Mouse (Mus musculus): ENCODE measurements at regions not wholly inside any gene's neighbourhood (a gene's known extent, or its start where the extent isn't known, plus 50 kb on each side); places are given as distances from the start of the nearest gene placed in this dataset.
A peak's percentile ranks its signal among the peaks of the same experiment; 100 is the strongest.
"Not testable (repeated sequence)": the region's sequence is repeated elsewhere in the genome, so short reads cannot be mapped to it uniquely, and the experiment has no call there.

DNA sequence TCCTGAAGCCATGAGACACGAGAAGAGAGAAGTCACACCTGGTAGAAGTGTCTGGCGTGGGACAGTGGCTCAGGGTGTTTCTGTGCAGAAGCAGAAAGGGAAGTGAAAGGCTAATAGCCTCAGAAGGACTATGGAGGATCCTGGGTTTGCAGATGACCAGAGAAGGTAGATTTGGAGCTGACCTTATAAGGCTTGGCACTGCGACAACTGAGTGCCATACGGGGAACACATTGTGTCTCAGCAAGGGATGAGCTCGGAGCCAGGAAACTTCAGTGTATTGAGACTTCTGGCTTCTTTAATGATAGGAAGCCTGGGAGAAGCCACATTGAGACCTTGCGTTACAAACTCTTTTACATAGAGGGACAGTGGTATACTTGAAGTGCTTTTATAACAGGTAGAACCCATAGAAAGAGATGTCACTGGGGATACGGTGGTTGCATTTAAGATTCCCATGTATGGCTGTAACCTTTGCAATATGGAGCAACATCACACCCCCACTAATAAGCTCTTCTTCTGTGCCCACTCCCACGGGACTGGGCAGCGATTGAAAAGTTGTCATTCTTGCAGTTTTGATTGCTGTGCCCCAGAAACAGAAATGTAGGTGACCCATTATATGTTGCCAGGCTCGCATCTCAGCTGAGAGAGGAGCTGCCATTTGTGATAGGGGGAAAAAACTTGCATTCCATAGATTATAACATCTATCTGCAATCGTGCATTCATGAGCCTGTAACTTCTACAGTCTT, 61.8 kb upstream of the Dync1i1 start:
- no peaks in the 10 kb centered on the region for H3K27me3 ChIP-seq (ENCODE audit: low read depth, poor library complexity, severe bottlenecking)
- no peak overlapping the region for H3K4me3 ChIP-seq
- no peaks in the 10 kb centered on the region for H3K36me3 ChIP-seq
- H3K4me1 ChIP-seq: no peaks in the 10 kb centered on the region
- no peak overlapping the region for H3K27ac ChIP-seq
- no peaks in the 10 kb centered on the region for H3K9me3 ChIP-seq (replicated peaks)
- DNase-seq (ENCODE audit: low spot score): no peak
- WGBS: 89% methylated on average over 11 of the region's 11 CpGs

- Histone ChIP-seq H3K27ac (no peak overlapping the region), H3K36me3 (no peaks in the 10 kb centered on the region), H3K27me3 (ENCODE audit: low read depth, poor library complexity, severe bottlenecking) (no peaks in the 10 kb centered on the region), H3K9me3 (replicated peaks) (no peaks in the 10 kb centered on the region), H3K4me3 (no peak overlapping the region), H3K4me1 (peaks cover 4% of the 10 kb centered on the region; the same call in 1 of the 2 replicates)
- peak; percentile 87 for DNase-seq (ENCODE audit: low spot score)
- 29% methylated on average over 9 of the region's 9 CpGs for WGBS
Measured at GRCm38 (mm10) chr6:5645150-5645732, 80.2 kb upstream of the Dync1i1 start.

DNA sequence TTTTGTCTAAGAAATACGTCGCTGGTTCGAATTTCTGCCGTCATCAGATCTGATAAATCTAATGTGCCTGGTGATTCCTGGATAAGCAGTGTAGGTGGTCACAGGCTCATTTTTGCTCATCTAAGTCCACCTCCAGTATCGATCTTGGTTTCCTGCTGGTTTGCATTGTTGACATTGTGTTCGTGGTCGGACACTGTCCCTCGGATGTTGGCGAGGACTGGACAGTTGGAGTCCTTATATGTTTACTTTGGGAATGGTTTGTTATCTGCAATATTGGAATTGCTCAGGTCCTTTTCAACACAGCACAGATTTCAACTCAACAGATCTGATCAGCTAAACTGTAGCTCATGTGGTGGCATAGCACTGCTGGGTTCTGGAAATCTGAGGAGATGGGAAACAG, 91.2 kb upstream of the Dync1i1 start:
- Histone ChIP-seq H3K36me3 (no peaks in the 10 kb centered on the region), H3K9me3 (replicated peaks) (no peaks in the 10 kb centered on the region), H3K4me3 (no peak overlapping the region), H3K27ac (no peak overlapping the region), H3K27me3 (ENCODE audit: low read depth, poor library complexity, severe bottlenecking) (no peaks in the 10 kb centered on the region), H3K4me1 (no peaks in the 10 kb centered on the region)
- DNase-seq (ENCODE audit: low spot score): no peak
- 95% methylated on average over 9 of the region's 9 CpGs for WGBS

DNA sequence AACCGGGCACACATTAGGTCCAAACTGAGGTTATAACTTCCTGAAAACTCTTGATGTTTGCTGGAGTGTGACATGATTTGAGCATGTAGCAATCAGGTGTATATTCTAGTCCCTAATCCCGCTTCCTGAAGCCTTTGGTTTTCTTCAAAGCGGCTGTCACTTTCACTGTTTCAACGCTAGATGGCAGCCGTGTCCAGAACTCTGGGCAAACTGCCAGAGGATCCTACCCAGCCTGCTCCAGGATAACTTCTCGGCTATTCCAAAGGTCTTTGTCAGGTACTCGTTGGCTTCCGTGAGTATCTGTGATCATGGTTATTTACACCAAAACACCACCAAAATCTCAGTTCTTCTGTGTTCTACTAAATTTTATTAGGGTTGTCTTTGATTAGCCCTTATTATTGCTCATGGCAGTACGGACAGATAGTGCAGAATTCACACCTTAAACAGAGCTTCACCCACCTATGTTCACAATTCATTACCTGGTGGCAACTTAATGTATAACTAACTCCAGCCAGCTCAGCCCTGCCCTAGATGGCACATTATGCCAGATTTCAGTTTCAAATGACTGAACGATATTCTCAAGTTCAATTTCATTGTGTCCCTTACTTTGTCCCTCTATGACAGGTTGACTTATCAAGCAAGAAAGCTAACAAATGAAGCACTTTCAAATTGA, 92.3 kb upstream of the Dync1i1 start:
- no peaks in the 10 kb centered on the region for H3K27me3 ChIP-seq (ENCODE audit: low read depth, poor library complexity, severe bottlenecking)
- DNase-seq (ENCODE audit: low spot score): peak; percentile 67
- 31% methylated on average over 10 of the region's 10 CpGs for WGBS
- H3K27ac ChIP-seq: no peak overlapping the region
- H3K9me3 ChIP-seq (replicated peaks): no peaks in the 10 kb centered on the region
- no peaks in the 10 kb centered on the region for H3K36me3 ChIP-seq
- no peaks in the 10 kb centered on the region for H3K4me1 ChIP-seq
- H3K4me3 ChIP-seq: no peak overlapping the region

- H3K4me3 ChIP-seq: no peak overlapping the region
- H3K36me3 ChIP-seq: no peaks in the 10 kb centered on the region
- no peak overlapping the region for H3K27ac ChIP-seq
- no peak for DNase-seq (ENCODE audit: low spot score)
- H3K27me3 ChIP-seq (ENCODE audit: low read depth, poor library complexity, severe bottlenecking): no peaks in the 10 kb centered on the region
- H3K4me1 ChIP-seq: no peaks in the 10 kb centered on the region
- 76% methylated on average over 2 of the region's 2 CpGs for WGBS
- no peaks in the 10 kb centered on the region for H3K9me3 ChIP-seq (replicated peaks)
Measured at GRCm38 (mm10) chr6:5624085-5624484, 101.4 kb upstream of the Dync1i1 start.

- no peak for DNase-seq (ENCODE audit: low spot score)
- no peak overlapping the region for H3K4me3 ChIP-seq
- no peaks in the 10 kb centered on the region for H3K27me3 ChIP-seq (ENCODE audit: low read depth, poor library complexity, severe bottlenecking)
- H3K36me3 ChIP-seq: no peaks in the 10 kb centered on the region
- H3K9me3 ChIP-seq (replicated peaks): no peaks in the 10 kb centered on the region
- H3K27ac ChIP-seq: no peak overlapping the region
- WGBS: 95% methylated on average over 3 of the region's 3 CpGs
- no peaks in the 10 kb centered on the region for H3K4me1 ChIP-seq
Measured at GRCm38 (mm10) chr6:5621582-5621981, 103.9 kb upstream of the Dync1i1 start.

- WGBS: 78% methylated on average over 6 of the region's 6 CpGs
- DNase-seq (ENCODE audit: low spot score): no peak
- no peaks in the 10 kb centered on the region for H3K36me3 ChIP-seq
- no peak overlapping the region for H3K4me3 ChIP-seq
- H3K9me3 ChIP-seq (replicated peaks): no peaks in the 10 kb centered on the region
- H3K27me3 ChIP-seq (ENCODE audit: low read depth, poor library complexity, severe bottlenecking): no peaks in the 10 kb centered on the region
- H3K4me1 ChIP-seq: no peaks in the 10 kb centered on the region
- H3K27ac ChIP-seq: no peak overlapping the region
Measured at GRCm38 (mm10) chr6:5594011-5594410, 97.9 kb upstream of the Pdk4 start.

DNA sequence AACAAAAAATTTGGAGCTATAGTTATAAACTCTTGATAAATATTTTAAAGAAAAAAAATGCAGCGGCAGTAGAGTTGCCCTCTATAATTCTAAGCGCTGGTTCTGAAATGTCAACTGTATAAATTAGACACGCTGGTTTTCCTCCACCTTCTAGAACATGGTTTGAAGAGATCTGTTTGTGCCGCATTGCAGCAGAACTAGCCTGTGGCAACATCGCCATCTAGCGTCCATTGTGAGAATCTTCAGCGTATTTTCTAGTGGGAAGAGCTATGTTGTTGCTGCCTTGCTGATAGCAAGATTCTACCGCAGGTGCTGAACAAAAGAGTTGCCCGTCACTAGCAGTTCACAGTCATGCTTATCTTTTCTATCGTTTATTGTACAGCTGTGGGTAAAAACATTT, 93.5 kb upstream of the Pdk4 start:
- Histone ChIP-seq H3K27me3 (ENCODE audit: low read depth, poor library complexity, severe bottlenecking) (no peaks in the 10 kb centered on the region), H3K4me3 (no peak overlapping the region), H3K36me3 (no peaks in the 10 kb centered on the region), H3K4me1 (no peaks in the 10 kb centered on the region), H3K27ac (no peak overlapping the region), H3K9me3 (replicated peaks) (no peaks in the 10 kb centered on the region)
- DNase-seq (ENCODE audit: low spot score): peak; percentile 82
- WGBS: 8% methylated on average over 10 of the region's 10 CpGs

DNA sequence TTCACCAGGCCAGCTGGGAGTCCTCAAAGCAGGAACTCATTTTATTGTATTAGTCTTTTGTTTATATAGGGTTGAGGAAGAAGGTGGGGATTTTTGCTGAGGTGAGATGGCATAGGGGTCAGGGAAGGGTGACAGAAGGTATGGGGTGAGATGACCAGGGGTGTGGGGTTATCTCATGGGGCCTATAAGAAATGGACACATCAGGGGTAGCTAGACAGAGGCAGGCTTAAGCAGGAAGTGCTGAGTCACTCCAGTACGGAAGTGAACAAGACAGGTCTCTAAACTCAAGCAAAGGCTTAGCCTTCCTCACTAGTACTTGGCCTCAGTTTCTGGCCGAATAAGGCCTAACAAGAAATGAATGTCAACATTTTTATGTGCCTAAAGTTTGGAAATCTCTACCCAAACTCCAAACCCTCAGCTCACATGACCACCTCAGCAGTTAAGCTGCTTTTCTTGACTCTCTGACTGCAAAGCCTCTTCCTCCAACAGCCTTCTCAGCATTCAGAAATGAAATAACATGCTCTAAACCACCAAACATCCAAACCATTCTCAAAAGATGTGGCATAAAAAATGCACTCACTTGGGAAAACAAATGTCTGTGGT, 86.9 kb upstream of the Pdk4 start:
- Histone ChIP-seq H3K9me3 (replicated peaks) (no peaks in the 10 kb centered on the region), H3K4me3 (no peak overlapping the region), H3K27me3 (ENCODE audit: low read depth, poor library complexity, severe bottlenecking) (no peaks in the 10 kb centered on the region), H3K36me3 (no peaks in the 10 kb centered on the region), H3K27ac (no peak overlapping the region), H3K4me1 (no peaks in the 10 kb centered on the region)
- DNase-seq (ENCODE audit: low spot score): no peak
- 93% methylated on average over 2 of the region's 2 CpGs for WGBS

GRCm38 (mm10) chr6:5576891-5577290, 80.8 kb upstream of the Pdk4 start:
- not testable (repeated sequence) for H3K27me3 ChIP-seq (ENCODE audit: low read depth, poor library complexity, severe bottlenecking); H3K9me3 ChIP-seq (replicated peaks); DNase-seq (ENCODE audit: low spot score); H3K4me3 ChIP-seq; H3K27ac ChIP-seq; H3K4me1 ChIP-seq; H3K36me3 ChIP-seq
- 86% methylated on average over 2 of the region's 2 CpGs for WGBS

GRCm38 (mm10) chr6:5566582-5566981, 70.5 kb upstream of the Pdk4 start:
- no peak overlapping the region for H3K4me3 ChIP-seq
- no peaks in the 10 kb centered on the region for H3K9me3 ChIP-seq (replicated peaks)
- H3K27ac ChIP-seq: no peak overlapping the region
- no peaks in the 10 kb centered on the region for H3K4me1 ChIP-seq
- 84% methylated on average over 5 of the region's 5 CpGs for WGBS
- no peaks in the 10 kb centered on the region for H3K27me3 ChIP-seq (ENCODE audit: low read depth, poor library complexity, severe bottlenecking)
- DNase-seq (ENCODE audit: low spot score): no peak
- no peaks in the 10 kb centered on the region for H3K36me3 ChIP-seq

DNA sequence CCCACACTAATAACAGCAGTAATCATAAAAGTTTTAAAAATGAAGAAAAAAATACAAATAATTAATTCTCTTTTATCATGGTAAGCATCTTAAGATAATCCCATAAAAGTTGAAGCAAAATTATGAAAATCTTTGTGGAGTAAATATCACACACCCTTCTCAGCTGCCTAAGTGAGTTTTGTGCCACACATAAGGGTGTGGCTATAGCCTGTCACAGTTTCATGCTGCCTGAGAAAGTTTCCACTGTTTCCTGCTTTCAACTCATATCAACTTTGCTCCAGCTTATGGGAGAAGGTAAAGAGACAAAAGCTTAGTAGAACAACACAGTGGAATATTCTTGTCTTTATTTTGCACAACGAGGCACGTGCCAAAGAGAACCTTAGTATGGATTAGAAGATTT, 68.9 kb upstream of the Pdk4 start:
- H3K4me3 ChIP-seq: no peak overlapping the region
- no peaks in the 10 kb centered on the region for H3K9me3 ChIP-seq (replicated peaks)
- no peaks in the 10 kb centered on the region for H3K36me3 ChIP-seq
- H3K27me3 ChIP-seq (ENCODE audit: low read depth, poor library complexity, severe bottlenecking): no peaks in the 10 kb centered on the region
- 87% methylated on average over 2 of the region's 2 CpGs for WGBS
- no peak overlapping the region for H3K27ac ChIP-seq
- no peaks in the 10 kb centered on the region for H3K4me1 ChIP-seq
- DNase-seq (ENCODE audit: low spot score): no peak

GRCm38 (mm10) chr6:5553703-5554394, 57.7 kb upstream of the Pdk4 start:
- WGBS: 79% methylated on average over 4 of the region's 4 CpGs
- H3K27ac ChIP-seq: no peak overlapping the region
- DNase-seq (ENCODE audit: low spot score): no peak
- no peaks in the 10 kb centered on the region for H3K9me3 ChIP-seq (replicated peaks)
- no peaks in the 10 kb centered on the region for H3K27me3 ChIP-seq (ENCODE audit: low read depth, poor library complexity, severe bottlenecking)
- H3K36me3 ChIP-seq: no peaks in the 10 kb centered on the region
- no peak overlapping the region for H3K4me3 ChIP-seq
- H3K4me1 ChIP-seq: no peaks in the 10 kb centered on the region
